Mouse (Mus musculus): ENCODE measurements around the gene Sox30. TPM values are rescaled to one million over a fixed set of nuclear protein-coding genes. Genes with fewer than 3 reads are reported as not detected.
A peak's percentile ranks its signal among the peaks of the same experiment; 100 is the strongest.

The Sox30 gene
- polyA plus RNA-seq, 1 experiment from 2014 or later, result 0.12 TPM

DNA sequence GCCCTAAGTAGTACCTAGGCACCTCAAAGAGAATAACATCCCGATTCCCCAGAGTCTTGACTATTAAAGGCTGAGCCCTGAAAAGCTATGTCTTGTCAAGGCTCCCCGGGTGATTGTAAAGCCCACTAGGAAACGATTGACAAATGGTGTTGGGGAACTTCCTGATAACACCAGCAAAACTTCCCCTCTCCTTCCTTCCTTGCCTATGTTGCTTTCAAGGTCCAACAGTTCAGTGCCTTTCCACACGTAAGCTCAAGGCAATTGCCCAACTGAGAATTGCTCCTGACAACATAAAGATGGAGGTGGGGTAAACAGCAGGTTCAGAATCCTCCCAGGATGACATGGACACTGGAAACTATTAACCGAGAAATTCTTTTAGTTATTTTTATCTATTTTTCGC is 42.9 kb downstream of the Sox30 start:
- H3K4me1 ChIP-seq, result no peaks in the 10 kb centered on the region
- no peak for ATAC-seq (ENCODE audit: low FRiP score)
- no peak overlapping the region for H3K9ac ChIP-seq (replicated peaks)
- H3K27ac ChIP-seq (replicated peaks), result no peak overlapping the region
- H3K36me3 ChIP-seq, result no peaks in the 10 kb centered on the region
- H3K9me3 ChIP-seq (replicated peaks), result no peaks in the 10 kb centered on the region
- H3K27me3 ChIP-seq (replicated peaks), result no peaks in the 10 kb centered on the region
- no peak overlapping the region for H3K4me2 ChIP-seq
- no peak overlapping the region for H3K4me3 ChIP-seq (replicated peaks)
- 83% methylated on average over 6 of the region's 6 CpGs for WGBS

DNA sequence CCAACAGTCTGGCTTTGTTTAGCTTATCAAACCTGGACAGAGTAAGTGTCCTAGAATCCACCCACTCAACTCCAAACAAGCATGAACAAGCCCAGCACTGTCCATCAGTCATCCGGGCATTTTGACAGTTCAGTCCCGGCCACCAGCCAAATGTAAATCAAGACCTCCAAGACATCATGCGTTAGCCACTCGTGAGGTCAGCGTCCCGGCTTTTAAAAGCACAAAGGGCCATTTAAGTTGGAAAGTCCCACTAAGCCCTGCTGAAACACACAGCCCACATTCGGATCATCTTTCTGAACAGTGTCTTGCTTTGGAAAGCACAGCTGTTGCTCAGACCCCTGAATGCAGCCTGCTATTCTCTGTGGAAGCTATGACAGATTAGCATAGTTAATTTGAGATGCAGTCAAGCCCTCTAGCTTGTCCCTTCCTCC is 45.9 kb downstream of the Sox30 start:
- Histone ChIP-seq H3K27me3 (replicated peaks) (no peaks in the 10 kb centered on the region), H3K4me1 (peaks cover 9% of the 10 kb centered on the region; the same call in 1 of the 2 replicates), H3K4me2 (no peak overlapping the region), H3K4me3 (replicated peaks) (no peak overlapping the region), H3K27ac (replicated peaks) (no peak overlapping the region), H3K9me3 (replicated peaks) (no peaks in the 10 kb centered on the region), H3K9ac (replicated peaks) (no peak overlapping the region), H3K36me3 (no peaks in the 10 kb centered on the region)
- ATAC-seq (ENCODE audit: low FRiP score), result no peak
- 63% methylated on average over 7 of the region's 7 CpGs for WGBS

DNA sequence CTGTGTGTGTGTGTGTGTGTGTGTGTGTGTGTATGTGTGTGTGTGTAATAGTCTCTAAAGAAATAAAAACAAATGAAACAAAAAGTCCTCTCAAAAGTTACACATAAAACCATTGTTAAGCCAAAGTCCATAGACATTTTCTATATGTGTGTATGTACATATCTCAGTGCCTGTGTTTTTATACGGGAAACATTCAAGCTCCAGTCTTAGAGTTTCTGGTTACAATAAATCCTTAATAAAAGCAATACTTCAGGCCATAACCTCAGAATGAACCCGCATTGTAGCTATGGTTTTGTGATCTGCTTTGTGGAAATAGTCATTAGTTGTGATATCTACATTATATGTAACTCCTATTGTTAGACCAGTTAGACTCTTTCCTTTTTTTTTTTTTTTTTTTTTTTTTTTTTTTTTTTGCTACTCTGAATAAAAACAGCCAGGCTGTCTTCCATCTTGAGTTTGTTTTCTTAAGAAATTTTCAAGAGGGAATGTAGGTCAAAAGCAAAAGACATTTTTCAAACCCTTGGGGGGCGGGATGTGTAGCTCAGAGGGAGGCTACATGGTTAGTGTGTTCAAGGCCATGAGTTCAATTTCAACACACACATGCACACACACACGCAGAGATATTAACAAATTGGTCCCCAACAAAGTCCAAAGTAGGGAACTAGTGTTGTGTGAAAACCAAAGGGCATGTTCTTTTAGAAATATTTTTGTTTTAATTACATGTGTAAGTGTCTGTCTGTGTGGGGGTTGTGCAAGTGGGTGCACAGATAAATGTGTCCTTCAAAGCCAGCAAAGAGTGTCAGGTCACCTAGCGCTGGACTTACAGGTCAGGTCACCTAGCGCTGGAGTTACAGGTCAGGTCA is 48.1 kb downstream of the Sox30 start:
- no peak for ATAC-seq (ENCODE audit: low FRiP score)
- H3K27ac ChIP-seq (replicated peaks), result no peak overlapping the region
- no peak overlapping the region for H3K4me2 ChIP-seq
- H3K27me3 ChIP-seq (replicated peaks), result no peaks in the 10 kb centered on the region
- no peak overlapping the region for H3K4me3 ChIP-seq (replicated peaks)
- H3K9me3 ChIP-seq (replicated peaks), result no peaks in the 10 kb centered on the region
- 92% methylated on average over 6 of the region's 6 CpGs for WGBS
- no peaks in the 10 kb centered on the region for H3K36me3 ChIP-seq
- no peak overlapping the region for H3K9ac ChIP-seq (replicated peaks)
- H3K4me1 ChIP-seq, result peaks cover 9% of the 10 kb centered on the region; the same call in 1 of the 2 replicates

DNA sequence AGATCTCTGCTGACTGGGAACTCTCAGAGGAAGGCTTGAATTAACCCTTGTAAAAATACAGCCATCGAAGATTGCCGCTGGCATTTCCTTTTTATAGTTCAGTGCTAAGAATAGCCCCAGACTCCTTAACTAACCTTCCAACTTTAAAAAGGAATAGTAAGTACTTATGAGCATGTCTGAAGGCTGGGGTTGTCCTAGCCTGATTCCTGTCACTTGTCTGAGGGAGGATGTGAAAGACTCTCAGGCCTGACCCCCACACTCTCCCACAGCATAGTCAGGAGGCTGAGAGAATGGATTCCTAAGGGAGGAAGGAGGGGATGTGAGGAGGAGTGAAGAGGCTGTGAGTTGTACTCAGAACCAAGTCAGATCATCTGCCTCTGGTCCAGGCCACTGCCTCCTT is 49.4 kb downstream of the Sox30 start:
- no peak for ATAC-seq (ENCODE audit: low FRiP score)
- Histone ChIP-seq H3K4me2 (no peak overlapping the region), H3K36me3 (no peaks in the 10 kb centered on the region), H3K4me1 (peaks cover 9% of the 10 kb centered on the region; the same call in 1 of the 2 replicates), H3K9me3 (replicated peaks) (no peaks in the 10 kb centered on the region), H3K27ac (replicated peaks) (peak overlapping the region; percentile 45; the same call in 1 of the 2 replicates), H3K27me3 (replicated peaks) (no peaks in the 10 kb centered on the region), H3K4me3 (replicated peaks) (no peak overlapping the region), H3K9ac (replicated peaks) (no peak overlapping the region)
- WGBS, result 69% methylated on average over 2 of the region's 2 CpGs

DNA sequence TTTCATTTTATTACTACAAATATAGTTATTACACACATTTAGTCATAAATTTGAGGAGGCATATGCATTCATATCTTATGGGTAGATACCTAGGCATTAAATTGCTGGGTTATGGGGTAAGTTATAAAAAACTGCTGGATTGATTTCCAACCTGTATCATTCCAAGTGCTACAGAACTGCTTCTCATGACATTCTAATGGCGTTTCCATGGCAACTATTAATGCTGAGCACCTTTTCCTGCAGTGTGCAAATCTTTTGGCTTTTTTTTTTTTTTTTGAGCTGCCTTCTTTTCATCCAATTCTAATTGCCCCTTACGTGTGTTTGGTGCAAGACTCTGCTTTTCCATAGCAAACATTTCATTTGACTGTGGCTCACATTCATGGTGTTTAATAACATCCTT is 49.9 kb downstream of the Sox30 start:
- 54% methylated on average over 2 of the region's 2 CpGs for WGBS
- Histone ChIP-seq H3K9me3 (replicated peaks) (no peaks in the 10 kb centered on the region), H3K4me3 (replicated peaks) (no peak overlapping the region), H3K27me3 (replicated peaks) (no peaks in the 10 kb centered on the region), H3K36me3 (no peaks in the 10 kb centered on the region), H3K9ac (replicated peaks) (no peak overlapping the region), H3K4me2 (no peak overlapping the region), H3K4me1 (peaks cover 9% of the 10 kb centered on the region; the same call in 1 of the 2 replicates), H3K27ac (replicated peaks) (no peak overlapping the region)
- peak; percentile 65; the same call in 1 of the 2 replicates for ATAC-seq (ENCODE audit: low FRiP score)

DNA sequence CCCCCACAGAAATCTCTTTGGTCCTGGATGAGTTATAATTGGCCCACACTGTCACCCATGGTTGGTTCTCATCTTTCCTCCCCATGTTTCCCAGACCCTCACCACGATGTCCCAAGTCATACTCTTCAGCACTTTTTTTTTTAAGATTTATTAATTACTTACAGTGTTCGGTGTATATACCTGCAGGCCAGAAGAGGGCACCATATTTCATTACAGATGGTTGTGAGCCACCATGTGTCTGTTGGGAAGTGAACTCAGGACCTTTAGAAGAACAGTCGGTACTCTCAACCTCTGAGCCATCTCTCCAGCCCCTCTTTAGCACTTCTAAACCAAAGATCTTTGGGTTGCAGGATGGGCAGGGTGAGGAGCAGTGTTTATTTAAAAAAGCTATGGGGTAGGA is 51.4 kb downstream of the Sox30 start:
- 71% methylated on average over 3 of the region's 3 CpGs for WGBS

DNA sequence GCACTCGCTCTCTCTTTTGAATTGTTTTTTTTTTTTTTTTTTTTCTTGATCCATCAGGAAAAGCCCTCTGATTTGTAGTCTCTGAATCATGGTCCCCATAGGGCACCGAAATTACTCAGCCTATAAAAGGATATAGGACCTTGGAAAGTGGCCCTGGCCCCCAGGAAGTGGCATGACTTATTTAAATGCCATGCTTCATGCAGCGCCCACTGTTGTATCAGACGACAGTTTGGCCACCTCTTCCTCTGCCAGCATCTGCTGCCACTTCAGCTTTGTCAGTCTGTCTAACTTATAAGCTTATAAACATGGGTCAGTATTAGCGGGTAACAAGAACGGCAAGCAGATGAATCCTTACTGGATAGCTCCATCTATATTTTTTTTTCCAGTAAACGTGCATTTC is 52.8 kb downstream of the Sox30 start:
- H3K9ac ChIP-seq (replicated peaks), result no peak overlapping the region
- H3K4me1 ChIP-seq, result peaks cover 9% of the 10 kb centered on the region; the same call in 1 of the 2 replicates
- no peak overlapping the region for H3K4me3 ChIP-seq (replicated peaks)
- 90% methylated on average over 7 of the region's 7 CpGs for WGBS
- no peaks in the 10 kb centered on the region for H3K9me3 ChIP-seq (replicated peaks)
- H3K27ac ChIP-seq (replicated peaks), result no peak overlapping the region
- no peak for ATAC-seq (ENCODE audit: low FRiP score)
- no peaks in the 10 kb centered on the region for H3K36me3 ChIP-seq
- H3K4me2 ChIP-seq, result no peak overlapping the region
- H3K27me3 ChIP-seq (replicated peaks), result no peaks in the 10 kb centered on the region

More for the DNA sequence above, 51.4 kb downstream of the Sox30 start:
- Histone ChIP-seq H3K4me1 (peaks cover 9% of the 10 kb centered on the region; the same call in 1 of the 2 replicates), H3K36me3 (no peaks in the 10 kb centered on the region), H3K27me3 (replicated peaks) (no peaks in the 10 kb centered on the region), H3K9me3 (replicated peaks) (no peaks in the 10 kb centered on the region), H3K9ac (replicated peaks) (no peak overlapping the region), H3K4me2 (no peak overlapping the region), H3K27ac (replicated peaks) (no peak overlapping the region), H3K4me3 (replicated peaks) (no peak overlapping the region)
- no peak for ATAC-seq (ENCODE audit: low FRiP score)

DNA sequence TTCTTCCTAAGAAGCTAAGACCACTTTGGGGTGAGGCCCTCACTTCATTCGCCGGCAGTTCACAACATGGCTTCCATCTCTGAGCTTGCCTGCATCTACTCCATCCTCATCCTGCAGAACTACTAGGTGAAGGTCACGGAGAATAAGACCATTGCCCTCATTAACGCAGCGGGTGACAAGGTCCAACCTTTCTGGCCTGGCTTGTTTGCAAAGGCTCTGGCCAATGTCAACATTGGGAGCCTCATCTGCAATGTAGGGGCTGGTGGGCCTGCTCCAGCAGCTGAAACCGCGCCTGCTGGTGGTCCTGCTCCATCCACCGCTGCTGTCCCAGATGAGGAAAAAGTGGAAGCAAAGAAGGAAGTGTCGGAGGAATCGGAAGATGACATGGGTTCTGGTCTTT is 56.3 kb downstream of the Sox30 start:
- no peaks in the 10 kb centered on the region for H3K36me3 ChIP-seq
- no peak overlapping the region for H3K9ac ChIP-seq (replicated peaks)
- no peak overlapping the region for H3K27ac ChIP-seq (replicated peaks)
- H3K27me3 ChIP-seq (replicated peaks), result no peaks in the 10 kb centered on the region
- H3K9me3 ChIP-seq (replicated peaks), result no peaks in the 10 kb centered on the region
- H3K4me1 ChIP-seq, result no peaks in the 10 kb centered on the region
- 95% methylated on average over 10 of the region's 10 CpGs for WGBS
- no peak overlapping the region for H3K4me3 ChIP-seq (replicated peaks)
- H3K4me2 ChIP-seq, result no peak overlapping the region
- ATAC-seq (ENCODE audit: low FRiP score), result no peak

DNA sequence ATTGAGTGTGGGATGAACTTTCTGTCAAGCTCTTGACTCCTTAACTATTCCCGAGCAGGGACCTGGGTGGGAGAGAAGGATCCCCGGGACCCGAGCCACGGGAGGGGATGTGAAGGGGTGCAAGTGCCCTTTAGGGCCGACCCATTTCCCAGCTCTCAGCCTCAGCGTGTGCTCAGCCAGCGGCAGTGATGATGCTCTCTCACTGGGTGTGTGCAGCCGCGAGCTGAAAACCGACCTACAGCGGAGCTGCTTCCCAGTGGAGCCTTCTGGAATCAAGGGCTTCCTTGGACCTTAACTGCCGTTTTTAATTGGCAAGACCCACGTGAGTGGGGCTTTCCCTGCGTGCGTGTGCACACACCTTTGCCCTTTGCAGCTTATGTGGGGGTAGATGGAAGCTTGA is 58.8 kb downstream of the Sox30 start:
- H3K9me3 ChIP-seq (replicated peaks), result no peaks in the 10 kb centered on the region
- no peaks in the 10 kb centered on the region for H3K36me3 ChIP-seq
- no peaks in the 10 kb centered on the region for H3K4me1 ChIP-seq
- no peak overlapping the region for H3K9ac ChIP-seq (replicated peaks)
- H3K4me2 ChIP-seq, result no peak overlapping the region
- no peak for ATAC-seq (ENCODE audit: low FRiP score)
- H3K27me3 ChIP-seq (replicated peaks), result no peaks in the 10 kb centered on the region
- no peak overlapping the region for H3K4me3 ChIP-seq (replicated peaks)
- no peak overlapping the region for H3K27ac ChIP-seq (replicated peaks)
- 83% methylated on average over 15 of the region's 15 CpGs for WGBS

DNA sequence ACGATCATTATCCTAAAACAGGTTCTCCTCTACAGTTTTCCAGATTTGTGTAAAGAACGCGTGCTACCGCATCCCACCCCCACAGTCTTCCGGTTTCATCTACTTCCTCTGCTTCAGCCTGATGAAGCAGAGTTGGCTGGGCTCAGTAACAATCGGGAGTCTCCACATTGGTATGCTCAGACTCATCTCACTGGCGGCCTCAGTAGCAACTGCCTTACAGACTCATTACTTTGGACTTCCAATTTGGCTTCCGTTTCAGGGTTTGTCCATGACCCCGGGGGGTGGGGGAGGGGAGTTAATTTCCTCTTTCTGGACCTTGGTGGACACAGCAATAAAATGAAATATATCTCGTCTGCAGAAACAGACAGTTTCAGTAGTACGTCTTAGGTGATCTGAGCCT is 59.2 kb downstream of the Sox30 start:
- Histone ChIP-seq H3K27me3 (replicated peaks) (no peaks in the 10 kb centered on the region), H3K4me3 (replicated peaks) (no peak overlapping the region), H3K36me3 (no peaks in the 10 kb centered on the region), H3K27ac (replicated peaks) (no peak overlapping the region), H3K4me1 (no peaks in the 10 kb centered on the region), H3K4me2 (no peak overlapping the region), H3K9me3 (replicated peaks) (no peaks in the 10 kb centered on the region), H3K9ac (replicated peaks) (no peak overlapping the region)
- no peak for ATAC-seq (ENCODE audit: low FRiP score)
- 73% methylated on average over 11 of the region's 11 CpGs for WGBS

DNA sequence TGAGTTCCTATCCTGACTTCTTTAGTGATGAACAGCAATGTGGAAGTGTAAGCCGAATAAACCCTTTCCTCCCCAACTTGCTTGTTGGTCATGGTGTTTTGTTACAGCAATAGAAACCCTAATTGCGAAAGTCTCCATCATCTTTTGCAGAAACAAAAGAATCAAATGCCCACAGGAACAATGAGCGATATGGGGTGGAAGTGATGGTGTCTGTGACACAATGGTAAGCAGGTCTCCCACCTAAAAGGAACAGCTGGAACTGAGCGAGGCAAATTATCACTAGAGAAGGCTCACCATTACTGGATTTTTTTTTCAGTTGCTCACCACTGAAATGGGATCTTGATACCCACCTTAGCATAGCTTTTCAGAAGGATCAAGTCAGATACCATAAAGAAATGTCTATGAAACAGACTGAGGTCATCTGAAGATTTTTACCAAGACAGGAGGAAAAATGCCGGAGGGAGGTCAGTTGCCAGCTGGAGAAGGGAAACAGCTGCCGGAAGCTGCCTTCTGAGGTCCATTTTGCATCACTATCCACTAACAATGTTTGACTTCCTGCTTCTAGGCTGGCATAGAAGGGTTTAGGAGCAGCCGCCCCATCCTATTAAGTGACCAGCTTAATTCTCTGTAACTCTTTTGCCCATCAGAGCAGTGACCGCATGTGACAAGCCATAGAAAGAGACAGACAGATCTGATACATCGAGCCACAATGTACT is 60.9 kb downstream of the Sox30 start:
- no peak overlapping the region for H3K27ac ChIP-seq (replicated peaks)
- 82% methylated on average over 9 of the region's 9 CpGs for WGBS
- ATAC-seq (ENCODE audit: low FRiP score), result no peak

More for the DNA sequence above, 60.9 kb downstream of the Sox30 start:
- Histone ChIP-seq H3K9me3 (replicated peaks) (no peaks in the 10 kb centered on the region), H3K4me1 (no peaks in the 10 kb centered on the region), H3K27me3 (replicated peaks) (no peaks in the 10 kb centered on the region), H3K36me3 (no peaks in the 10 kb centered on the region), H3K4me3 (replicated peaks) (no peak overlapping the region), H3K4me2 (no peak overlapping the region), H3K9ac (replicated peaks) (no peak overlapping the region)

Measured in neural tube, embryonic 15.5 days (tissue).